Comparison of ENCODE assay signal across 8 mouse cellular contexts in the genomic region with DNA sequence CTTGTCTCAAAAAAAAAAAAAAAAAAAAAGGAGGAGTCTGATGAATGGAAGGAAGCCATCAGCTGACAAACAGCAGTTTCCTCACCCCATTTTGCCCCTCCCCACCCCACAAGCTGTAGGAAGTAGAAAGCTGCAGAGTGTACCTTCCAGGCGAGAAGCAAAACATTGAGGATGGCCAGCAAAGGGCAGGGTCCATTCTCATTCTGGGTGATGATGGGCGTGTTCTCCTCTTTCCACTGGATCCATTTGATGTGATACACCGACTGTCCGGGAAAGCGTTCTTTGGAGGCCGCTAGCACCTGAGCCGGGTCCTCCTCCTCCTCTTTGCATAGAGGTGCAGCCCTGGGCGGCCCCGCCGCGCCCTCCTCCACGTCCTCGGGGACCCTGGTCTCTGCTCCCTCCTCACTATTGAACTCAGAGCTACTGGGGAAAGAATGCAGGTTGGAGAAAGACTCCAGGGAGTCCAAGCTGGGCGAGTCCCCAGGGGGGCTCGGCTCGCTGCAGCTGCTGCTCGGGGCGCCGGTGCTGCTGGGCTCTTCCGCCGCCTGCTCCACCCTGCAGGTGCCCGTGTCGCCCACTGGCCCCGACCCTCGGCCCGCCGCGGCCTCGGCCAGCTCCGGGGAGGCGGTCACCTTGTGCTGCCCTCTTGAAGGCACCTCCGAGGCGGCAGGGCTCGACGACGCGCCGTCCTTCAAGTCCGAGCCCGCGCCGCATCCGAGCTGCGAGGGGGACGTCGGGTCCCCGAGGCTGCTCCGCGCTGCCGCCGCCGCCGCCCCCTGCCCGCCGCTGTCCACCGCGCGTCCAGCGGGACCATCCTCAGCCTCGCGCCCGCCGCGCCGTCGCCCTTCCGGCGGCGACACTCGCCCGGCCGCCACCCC. TPM values are rescaled to one million over a fixed set of nuclear protein-coding genes. Genes with fewer than 3 reads are reported as not detected.
DNase-seq lines count a peak whose midpoint lies in the region; ATAC-seq and TF ChIP-seq lines count a peak whose summit lies in the region.

A gene (plus strand): TSS at position 122 of the 878 bp plus-strand sequence.

- H3K4me3 ChIP-seq in embryonic facial prominence, embryonic 11.5 days (ENCODE audit: low read depth, low read length): peak within 1 kb of the TSS; percentile 79
- peak within 1 kb of the TSS; percentile 65 for H3K4me3 ChIP-seq in heart, adult 2 months
- H3K4me3 ChIP-seq in kidney, adult 2 months (ENCODE audit: insufficient read depth, low read depth, low read length): peak within 1 kb of the TSS; percentile 79
- peak within 1 kb of the TSS; percentile 89 for H3K4me3 ChIP-seq in limb, embryonic 13.5 days
- peak within 1 kb of the TSS; percentile 96 for H3K4me3 ChIP-seq in midbrain, embryonic 14.5 days (replicated peaks; ENCODE audit: low read depth, low read length)

- peak within 1 kb of the TSS; percentile 74 for H3K9ac ChIP-seq in embryonic facial prominence, embryonic 11.5 days (replicated peaks; ENCODE audit: low read length)
- peak within 1 kb of the TSS; percentile 94 for H3K9ac ChIP-seq in heart, adult 2 months (ENCODE audit: low read depth, low read length)
- peak within 1 kb of the TSS; percentile 87 for H3K9ac ChIP-seq in limb, embryonic 13.5 days
- H3K9ac ChIP-seq in midbrain, embryonic 14.5 days (replicated peaks; ENCODE audit: low read length): peak within 1 kb of the TSS; percentile 91

- TF ChIP-seq CTCF in heart, adult 2 months (IDR thresholded peaks at IDR 0.05): no peak
- TF ChIP-seq CTCF in kidney, adult 2 months (conservative IDR thresholded peaks at IDR 0.05; ENCODE audit: insufficient read depth, insufficient read length, low read depth, low read length): no peak

- H3K27me3 ChIP-seq in embryonic facial prominence, embryonic 11.5 days (ENCODE audit: control insufficient read depth, insufficient read depth, low read length): no peaks in the 10 kb centered on the region
- H3K27me3 ChIP-seq in heart, adult 2 months (ENCODE audit: control insufficient read depth, insufficient read depth, low read length): no peaks in the 10 kb centered on the region
- no peaks in the 10 kb centered on the region for H3K27me3 ChIP-seq in kidney, adult 2 months (replicated peaks; ENCODE audit: control insufficient read depth, insufficient read depth, low read length)
- no peaks in the 10 kb centered on the region for H3K27me3 ChIP-seq in limb, embryonic 13.5 days
- H3K27me3 ChIP-seq in midbrain, embryonic 14.5 days (ENCODE audit: control insufficient read depth, insufficient read depth, low read length): no peaks in the 10 kb centered on the region

- no peaks in the 10 kb centered on the region for H3K9me3 ChIP-seq in embryonic facial prominence, embryonic 11.5 days (replicated peaks; ENCODE audit: control insufficient read depth, low read length)
- H3K9me3 ChIP-seq in limb, embryonic 13.5 days: no peaks in the 10 kb centered on the region
- no peaks in the 10 kb centered on the region for H3K9me3 ChIP-seq in midbrain, embryonic 14.5 days (ENCODE audit: control insufficient read depth, low read length)

- no peaks in the 10 kb centered on the region for H3K36me3 ChIP-seq in embryonic facial prominence, embryonic 11.5 days (replicated peaks; ENCODE audit: control insufficient read depth, insufficient read depth, low read depth, low read length)
- peaks cover 17% of the 10 kb centered on the region for H3K36me3 ChIP-seq in heart, adult 2 months (ENCODE audit: control insufficient read depth, insufficient read depth, low read length)
- H3K36me3 ChIP-seq in kidney, adult 2 months (ENCODE audit: control insufficient read depth, insufficient read depth, low read length): no peaks in the 10 kb centered on the region
- H3K36me3 ChIP-seq in limb, embryonic 13.5 days: no peaks in the 10 kb centered on the region
- H3K36me3 ChIP-seq in midbrain, embryonic 14.5 days (ENCODE audit: control insufficient read depth, insufficient read depth, low read length): no peaks in the 10 kb centered on the region

- TF ChIP-seq EP300 in heart, adult 2 months (IDR thresholded peaks at IDR 0.05; ENCODE audit: insufficient read depth, low read depth, low read length): no peak

- peak within 1 kb of the TSS; percentile 95 for H3K4me2 ChIP-seq in embryonic facial prominence, embryonic 11.5 days (ENCODE audit: low read depth, low read length)
- peak within 1 kb of the TSS; percentile 93 for H3K4me2 ChIP-seq in limb, embryonic 13.5 days (replicated peaks)
- H3K4me2 ChIP-seq in midbrain, embryonic 14.5 days (ENCODE audit: low read length): peak within 1 kb of the TSS; percentile 57

- peaks cover 8% of the 10 kb centered on the region for H3K79me2 ChIP-seq in heart, adult 2 months (replicated peaks; ENCODE audit: control insufficient read depth, insufficient read depth, low read length)

- peak; percentile 77 for DNase-seq in 3T3-L1 (ENCODE audit: low read depth, low spot score)
- peak; percentile 52 for DNase-seq in adrenal gland, postnatal 10 days
- DNase-seq in embryonic facial prominence, embryonic 11.5 days (ENCODE audit: low spot score): peak; percentile 27
- peak; percentile 73 to 74 for DNase-seq in heart, adult 2 months
- peak; percentile 90 for DNase-seq in kidney, adult 2 months
- DNase-seq in midbrain, embryonic 14.5 days: peak; percentile 73
- DNase-seq in spleen, postnatal 10 days (ENCODE audit: low spot score in 2 of 2): peak; percentile 80 to 81

- H3K4me1 ChIP-seq in embryonic facial prominence, embryonic 11.5 days (ENCODE audit: control insufficient read depth, insufficient read depth, low read length): no peaks in the 10 kb centered on the region
- peaks cover 11% of the 10 kb centered on the region for H3K4me1 ChIP-seq in heart, adult 2 months (ENCODE audit: control insufficient read depth, insufficient read depth, low read length)
- H3K4me1 ChIP-seq in kidney, adult 2 months (ENCODE audit: control insufficient read depth, insufficient read depth, low read length): peaks cover 18% of the 10 kb centered on the region
- H3K4me1 ChIP-seq in limb, embryonic 13.5 days: peaks cover 9% of the 10 kb centered on the region; the same call in 1 of the 2 replicates
- peaks cover 31% of the 10 kb centered on the region for H3K4me1 ChIP-seq in midbrain, embryonic 14.5 days (ENCODE audit: control insufficient read depth, insufficient read depth, low read length)

- peak; percentile 76 for TF ChIP-seq POLR2A in heart, adult 2 months (IDR thresholded peaks at IDR 0.05; ENCODE audit: insufficient read depth, low read depth, low read length)
- TF ChIP-seq POLR2A in kidney, adult 2 months (IDR thresholded peaks at IDR 0.05; ENCODE audit: low read depth, low read length): no peak

- WGBS in embryonic facial prominence, embryonic 11.5 days: under 1% methylated on average over 55 of the region's 72 CpGs
- under 1% methylated on average over 61 of the region's 72 CpGs for WGBS in heart, adult 2 months
- under 1% methylated on average over 70 of the region's 72 CpGs for WGBS in kidney, adult 2 months
- under 1% methylated on average over 65 of the region's 72 CpGs for WGBS in limb, embryonic 13.5 days
- WGBS in midbrain, embryonic 14.5 days: under 1% methylated on average over 71 of the region's 72 CpGs

- intact Hi-C loops in heart, adult 2 months (cut with DNase I): loop anchor here (1.0 to 2.0 kb wide), 2 partner anchors 22 to 116 kb away; a partner anchor contains a TSS

- peak within 1 kb of the TSS; percentile 65; the same call in 1 of the 2 replicates for H3K27ac ChIP-seq in embryonic facial prominence, embryonic 11.5 days (replicated peaks; ENCODE audit: low read depth, low read length)
- peak within 1 kb of the TSS; percentile 89 for H3K27ac ChIP-seq in heart, adult 2 months
- H3K27ac ChIP-seq in kidney, adult 2 months (ENCODE audit: insufficient read depth, low read depth, low read length): peak within 1 kb of the TSS; percentile 87
- H3K27ac ChIP-seq in limb, embryonic 13.5 days: peak within 1 kb of the TSS; percentile 91
- H3K27ac ChIP-seq in midbrain, embryonic 14.5 days (replicated peaks; ENCODE audit: low read depth, low read length): peak within 1 kb of the TSS; percentile 97

- peak; percentile 77 for ATAC-seq in embryonic facial prominence, embryonic 11.5 days (replicated peaks; ENCODE audit: insufficient number of reproducible peaks, low FRiP score, low TSS enrichment, low read depth)
- peak; percentile 9; the same call in 1 of the 2 replicates for ATAC-seq in limb, embryonic 13.5 days (ENCODE audit: low FRiP score, low read depth)
- ATAC-seq in midbrain, embryonic 14.5 days (ENCODE audit: low FRiP score, low TSS enrichment): peak; percentile 53

RNA-seq across cellular contexts. Expression of the gene that starts here (rescaled TPM):
- 1 to 10 TPM in 1 of 2 experiments, under 1 TPM in 1; 0.60 to 1.1 TPM for total RNA-seq in adrenal gland, postnatal 10 days (2021)
- 0.14 and 0.21 TPM in 2 replicates for polyA plus RNA-seq in embryonic facial prominence, embryonic 11.5 days (2014; fragmentation: Nextera tagmentation; extraction: Ambion mirVana)
- under 1 TPM; 0.23 to 0.41 TPM for total RNA-seq in heart, adult 2 months (2021)
- polyA plus RNA-seq in heart, adult 2 months (2012; rRNA removed): 0.21 and 0.23 TPM in 2 replicates
- polyA plus RNA-seq in kidney, adult 2 months (2012; rRNA removed): 0.38 and 0.41 TPM in 2 replicates
- 0.18 and 0.24 TPM in 2 replicates for polyA plus RNA-seq in limb, embryonic 13.5 days (2015; fragmentation: Nextera tagmentation; extraction: Ambion mirVana)
- polyA plus RNA-seq in midbrain, embryonic 14.5 days (2014; fragmentation: Nextera tagmentation; extraction: Ambion mirVana): 0.41 and 0.77 TPM in 2 replicates

Comparison
In these comparisons a context has a peak if more than half of its experiments do, and no peak if none do; other contexts are left out.
1. Peak in every context shown above with its lines: DNase-seq, ATAC-seq, H3K4me3 ChIP-seq and H3K27ac ChIP-seq.
2. Peak in DNase-seq, ATAC-seq, H3K4me3 ChIP-seq, H3K27ac ChIP-seq, H3K9ac ChIP-seq and H3K4me2 ChIP-seq in embryonic facial prominence, embryonic 11.5 days; RNA of the gene not detected or under 1 TPM.
3. Peak in DNase-seq, H3K4me3 ChIP-seq, H3K27ac ChIP-seq and H3K9ac ChIP-seq in heart, adult 2 months; RNA of the gene not detected or under 1 TPM.
4. Peak in DNase-seq, H3K4me3 ChIP-seq and H3K27ac ChIP-seq in kidney, adult 2 months; RNA of the gene not detected or under 1 TPM.
5. Peak in ATAC-seq, H3K4me3 ChIP-seq, H3K27ac ChIP-seq, H3K9ac ChIP-seq and H3K4me2 ChIP-seq in limb, embryonic 13.5 days; RNA of the gene not detected or under 1 TPM.
6. Peak in DNase-seq, ATAC-seq, H3K4me3 ChIP-seq, H3K27ac ChIP-seq, H3K9ac ChIP-seq and H3K4me2 ChIP-seq in midbrain, embryonic 14.5 days; RNA of the gene not detected or under 1 TPM.
7. DNase-seq: peak in every context shown above with its lines; median percentile 90 in kidney, adult 2 months; 80 in spleen, postnatal 10 days; 77 in 3T3-L1; 74 in heart, adult 2 months; 73 in midbrain, embryonic 14.5 days; 52 in adrenal gland, postnatal 10 days; 27 in embryonic facial prominence, embryonic 11.5 days.
8. ATAC-seq: peak in every context shown above with its lines; median percentile 77 in embryonic facial prominence, embryonic 11.5 days; 53 in midbrain, embryonic 14.5 days; 9 in limb, embryonic 13.5 days.